Mouse (Mus musculus) myocyte (in vitro differentiated cells): ENCODE results near the gene 2310022A10Rik.

ENCODE experiments used
- POLR2A ChIP-seq: IDR thresholded peaks from one replicate; pipeline ENCODE4 v1.6.1; 2011; ENCODE audit warnings: low read depth, mild to moderate bottlenecking, control low read depth, moderate library complexity; ENCODE audit not compliant: insufficient read length
- REST ChIP-seq: IDR thresholded peaks from one replicate; pipeline ENCODE4 v1.6.1; 2011; ENCODE audit warnings: mild to moderate bottlenecking, control low read depth, moderate library complexity; ENCODE audit not compliant: insufficient read depth, insufficient read length
- TCF12 ChIP-seq: IDR thresholded peaks from one replicate; pipeline ENCODE4 v1.6.1; 2011; ENCODE audit warnings: mild to moderate bottlenecking, control low read depth; ENCODE audit not compliant: poor library complexity, insufficient read depth, severe bottlenecking

GRCm38 (mm10) chr7:27607580-27607979, 54.5 kb downstream of the 2310022A10Rik start:
- TF ChIP-seq POLR2A: peak; percentile 56
- TF ChIP-seq REST: no peak
- peak; percentile 74 for TF ChIP-seq TCF12
